Mouse (Mus musculus) right cerebral cortex, postnatal 25 days (tissue): ENCODE data around the gene Ccn2.

Experiments used
- DNase-seq: peaks from one replicate; pipeline ENCODE4 v3.0.0; 2022

The Ccn2 gene

DNA sequence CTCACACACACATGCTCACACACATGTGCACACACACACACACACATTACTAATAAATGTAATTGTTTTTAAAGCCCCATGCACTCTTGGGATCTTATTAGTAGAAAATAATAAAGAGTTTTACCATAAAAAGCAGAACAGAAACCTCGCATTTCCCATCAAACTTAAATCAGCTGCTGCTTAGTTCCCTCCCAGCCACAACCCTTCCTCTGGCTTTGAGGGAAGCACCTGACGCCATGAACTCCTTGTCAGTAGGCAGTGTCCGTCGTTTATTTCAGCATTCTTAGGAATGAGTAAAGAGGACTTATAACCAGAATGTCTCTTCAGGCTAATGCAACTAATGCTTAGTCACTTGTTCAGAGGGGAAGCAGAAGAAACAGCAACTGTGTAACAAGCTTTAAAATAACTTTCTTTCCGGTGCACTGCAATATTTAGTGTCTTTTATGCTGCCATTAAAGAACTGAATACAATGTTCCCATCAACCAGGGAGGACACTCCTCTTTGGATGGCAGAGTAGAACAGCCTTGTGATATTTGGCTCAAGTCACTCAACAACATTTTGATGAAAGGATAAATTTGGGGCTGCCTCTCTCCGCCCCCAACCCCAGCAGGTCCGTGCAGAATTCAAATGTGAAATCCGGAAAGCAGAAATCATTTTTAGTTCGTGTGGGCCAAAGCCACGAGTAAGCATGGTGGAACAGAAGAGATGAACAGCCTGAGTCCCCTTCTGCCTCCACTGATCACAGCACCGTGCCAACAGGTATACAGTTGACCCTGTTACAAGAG lies 47.7 kb downstream of the Ccn2 start:
- no peak for DNase-seq

DNA sequence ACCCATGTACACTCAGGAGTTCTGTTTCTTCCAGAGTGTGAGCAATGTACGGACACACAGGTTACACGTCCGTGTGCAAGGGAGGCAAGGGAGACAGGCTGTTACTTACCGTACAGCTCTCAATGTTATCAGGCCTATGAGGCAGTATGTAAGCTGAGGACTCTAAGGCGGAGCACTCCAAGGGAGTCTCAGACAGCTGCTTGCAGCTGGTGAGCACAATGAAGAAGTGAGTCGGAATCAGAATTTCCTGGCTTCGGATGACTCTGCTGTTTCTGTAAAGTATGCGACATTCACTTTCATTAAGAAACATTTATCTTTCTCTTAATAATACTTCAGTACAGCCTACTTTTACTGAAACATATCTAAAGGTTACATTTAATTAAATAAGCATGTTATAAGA lies 49.9 kb downstream of the Ccn2 start:
- no peak for DNase-seq
